Mouse (Mus musculus): ENCODE results near the gene Serpina3a. TPM values are rescaled to one million over a fixed set of nuclear protein-coding genes. Genes with fewer than 3 reads are reported as not detected.

Gene Serpina3a
- polyA plus RNA-seq, 1 experiment from 2014 or later: not detected

- H3K4me2 ChIP-seq: no peak overlapping the region
- H3K27ac ChIP-seq: no peak overlapping the region
- H3K27me3 ChIP-seq: no peaks in the 10 kb centered on the region
- no peak for ATAC-seq
- H3K9me3 ChIP-seq (replicated peaks): no peaks in the 10 kb centered on the region
- no peak overlapping the region for H3K4me3 ChIP-seq
- H3K4me1 ChIP-seq: no peaks in the 10 kb centered on the region
- no peaks in the 10 kb centered on the region for H3K36me3 ChIP-seq (ENCODE audit: poor library complexity, severe bottlenecking)
- WGBS: 84% methylated on average over 2 of the region's 2 CpGs
- H3K9ac ChIP-seq: no peak overlapping the region
Measured at GRCm38 (mm10) chr12:104108507-104108906, 4.0 kb upstream of the Serpina3a start.

GRCm38 (mm10) chr12:104114921-104115579 lies 2.5 kb downstream of the Serpina3a start:
- H3K27me3 ChIP-seq: no peaks in the 10 kb centered on the region
- no peak overlapping the region for H3K9ac ChIP-seq
- no peaks in the 10 kb centered on the region for H3K9me3 ChIP-seq (replicated peaks)
- H3K4me3 ChIP-seq: no peak overlapping the region
- no peaks in the 10 kb centered on the region for H3K36me3 ChIP-seq (ENCODE audit: poor library complexity, severe bottlenecking)
- no peak overlapping the region for H3K4me2 ChIP-seq
- no peaks in the 10 kb centered on the region for H3K4me1 ChIP-seq
- 60% methylated on average over 3 of the region's 3 CpGs for WGBS
- ATAC-seq: no peak
- no peak overlapping the region for H3K27ac ChIP-seq

- 93% methylated on average over 1 of the region's 1 CpGs for WGBS
- Histone ChIP-seq H3K9me3 (replicated peaks) (no peaks in the 10 kb centered on the region), H3K4me1 (no peaks in the 10 kb centered on the region), H3K36me3 (ENCODE audit: poor library complexity, severe bottlenecking) (no peaks in the 10 kb centered on the region), H3K4me3 (no peak overlapping the region), H3K9ac (no peak overlapping the region), H3K27me3 (no peaks in the 10 kb centered on the region), H3K4me2 (no peak overlapping the region), H3K27ac (no peak overlapping the region)
- no peak for ATAC-seq
Measured at GRCm38 (mm10) chr12:104123097-104123496, 10.6 kb downstream of the Serpina3a start.

GRCm38 (mm10) chr12:104123996-104124395 lies 11.5 kb downstream of the Serpina3a start:
- H3K4me1 ChIP-seq: no peaks in the 10 kb centered on the region
- no peak overlapping the region for H3K4me3 ChIP-seq
- no peak overlapping the region for H3K27ac ChIP-seq
- no peak overlapping the region for H3K4me2 ChIP-seq
- H3K9me3 ChIP-seq (replicated peaks): no peaks in the 10 kb centered on the region
- no peak overlapping the region for H3K9ac ChIP-seq
- no peak for ATAC-seq
- H3K27me3 ChIP-seq: no peaks in the 10 kb centered on the region
- H3K36me3 ChIP-seq (ENCODE audit: poor library complexity, severe bottlenecking): no peaks in the 10 kb centered on the region
- 83% methylated on average over 2 of the region's 2 CpGs for WGBS

DNA sequence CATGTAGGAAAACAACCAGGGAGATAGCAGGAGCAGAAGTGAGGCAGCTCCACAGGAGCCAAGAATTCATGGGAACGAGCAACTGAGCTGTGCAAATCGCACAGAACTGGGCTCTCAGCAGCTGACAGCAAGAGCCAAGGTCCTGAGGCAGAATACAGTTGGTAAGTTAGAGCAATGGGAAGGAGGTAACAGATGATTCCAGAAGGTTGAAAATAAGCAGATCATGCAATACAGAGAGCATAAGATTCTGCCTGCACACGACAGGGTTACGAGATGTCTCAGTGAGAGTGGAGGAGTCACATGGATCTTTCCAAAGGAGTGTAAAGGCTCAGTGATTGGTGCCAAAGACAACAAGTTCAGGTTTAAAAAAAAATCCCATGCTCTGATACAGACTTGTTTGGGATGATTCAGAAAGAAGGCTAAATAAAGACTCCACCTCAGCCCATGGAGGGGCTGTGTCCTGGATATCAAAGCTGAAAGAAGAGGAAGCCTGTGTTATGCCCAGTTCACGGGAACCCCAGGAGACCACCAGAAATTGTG lies 12.6 kb downstream of the Serpina3a start:
- Histone ChIP-seq H3K27ac (no peak overlapping the region), H3K9ac (no peak overlapping the region), H3K4me3 (no peak overlapping the region), H3K4me2 (no peak overlapping the region), H3K36me3 (ENCODE audit: poor library complexity, severe bottlenecking) (no peaks in the 10 kb centered on the region), H3K27me3 (no peaks in the 10 kb centered on the region), H3K4me1 (no peaks in the 10 kb centered on the region), H3K9me3 (replicated peaks) (no peaks in the 10 kb centered on the region)
- WGBS: 83% methylated on average over 5 of the region's 5 CpGs
- no peak for ATAC-seq

DNA sequence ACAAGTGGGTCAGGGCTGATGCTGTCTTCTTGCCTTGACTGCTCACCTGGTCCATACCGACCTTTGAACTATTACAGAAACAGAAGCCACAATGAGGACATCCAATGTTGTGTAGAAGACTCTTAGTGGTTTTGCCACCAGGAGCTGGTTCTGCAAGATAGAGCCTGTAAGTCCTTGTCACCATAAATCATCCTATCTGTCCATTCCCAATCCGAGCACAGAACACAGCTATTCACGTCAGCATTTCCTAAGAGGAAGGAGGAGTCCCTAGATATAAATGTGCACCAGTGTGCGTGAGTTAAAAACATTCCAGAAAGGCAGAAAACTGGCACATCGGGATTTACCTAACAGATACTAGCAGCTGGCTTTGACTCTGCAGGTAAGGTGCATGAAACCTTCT lies 15.2 kb downstream of the Serpina3a start, which contains the start of gene Serpina3b:
TSS of gene Serpina3b (plus strand) at position 301 of the 400 bp plus-strand sequence.
- Histone ChIP-seq H3K4me2 (no peak within 1 kb of the TSS), H3K9me3 (replicated peaks) (no peaks in the 10 kb centered on the region), H3K4me3 (no peak within 1 kb of the TSS), H3K27me3 (no peaks in the 10 kb centered on the region), H3K27ac (no peak within 1 kb of the TSS), H3K9ac (no peak within 1 kb of the TSS), H3K4me1 (no peaks in the 10 kb centered on the region), H3K36me3 (ENCODE audit: poor library complexity, severe bottlenecking) (no peaks in the 10 kb centered on the region)
- no peak for ATAC-seq
- WGBS: 84% methylated on average over 5 of the region's 5 CpGs

GRCm38 (mm10) chr12:104131041-104131440 lies 18.5 kb downstream of the Serpina3a start:
- Histone ChIP-seq H3K4me1 (no peaks in the 10 kb centered on the region), H3K27ac (no peak overlapping the region), H3K4me2 (no peak overlapping the region), H3K9me3 (replicated peaks) (no peaks in the 10 kb centered on the region), H3K4me3 (no peak overlapping the region), H3K9ac (no peak overlapping the region), H3K36me3 (ENCODE audit: poor library complexity, severe bottlenecking) (no peaks in the 10 kb centered on the region), H3K27me3 (no peaks in the 10 kb centered on the region)
- no peak for ATAC-seq

- no peaks in the 10 kb centered on the region for H3K4me1 ChIP-seq
- no peaks in the 10 kb centered on the region for H3K36me3 ChIP-seq (ENCODE audit: poor library complexity, severe bottlenecking)
- H3K27me3 ChIP-seq: no peaks in the 10 kb centered on the region
- H3K9me3 ChIP-seq (replicated peaks): no peaks in the 10 kb centered on the region
- no peak overlapping the region for H3K9ac ChIP-seq
- H3K27ac ChIP-seq: no peak overlapping the region
- H3K4me3 ChIP-seq: no peak overlapping the region
- H3K4me2 ChIP-seq: no peak overlapping the region
- no peak for ATAC-seq
- WGBS: 86% methylated on average over 2 of the region's 2 CpGs
Measured at GRCm38 (mm10) chr12:104138216-104138615, 25.7 kb downstream of the Serpina3a start.

- no peaks in the 10 kb centered on the region for H3K4me1 ChIP-seq
- H3K36me3 ChIP-seq (ENCODE audit: poor library complexity, severe bottlenecking): no peaks in the 10 kb centered on the region
- H3K9ac ChIP-seq: no peak overlapping the region
- ATAC-seq: no peak
- H3K27ac ChIP-seq: no peak overlapping the region
- H3K9me3 ChIP-seq (replicated peaks): no peaks in the 10 kb centered on the region
- no peak overlapping the region for H3K4me2 ChIP-seq
- H3K27me3 ChIP-seq: no peaks in the 10 kb centered on the region
- 95% methylated on average over 4 of the region's 4 CpGs for WGBS
- H3K4me3 ChIP-seq: no peak overlapping the region
Measured at GRCm38 (mm10) chr12:104140543-104141103, 28.1 kb downstream of the Serpina3a start.

DNA sequence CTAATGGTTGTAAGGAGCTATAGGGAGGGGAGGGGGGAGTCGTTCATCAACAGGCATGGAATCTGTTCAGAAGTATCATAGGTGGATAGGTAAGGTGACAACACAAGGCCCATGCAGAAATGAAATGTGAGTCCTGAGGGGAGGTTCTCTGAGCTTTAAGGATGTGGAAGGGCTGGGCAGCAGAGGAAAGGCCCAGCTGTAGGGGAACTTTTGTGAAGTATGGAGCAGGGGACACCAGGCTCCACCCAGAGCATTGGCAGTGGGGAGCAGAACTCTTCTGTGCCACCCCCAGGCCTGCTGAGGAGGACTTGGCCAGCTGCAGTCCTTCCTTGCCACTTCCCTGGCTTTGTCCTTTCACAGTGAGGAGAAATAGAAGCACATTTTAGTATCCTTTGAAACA lies 29.0 kb downstream of the Serpina3a start:
- Histone ChIP-seq H3K4me3 (no peak overlapping the region), H3K27me3 (no peaks in the 10 kb centered on the region), H3K9ac (no peak overlapping the region), H3K4me2 (no peak overlapping the region), H3K9me3 (replicated peaks) (no peaks in the 10 kb centered on the region), H3K4me1 (no peaks in the 10 kb centered on the region), H3K36me3 (ENCODE audit: poor library complexity, severe bottlenecking) (no peaks in the 10 kb centered on the region), H3K27ac (no peak overlapping the region)
- ATAC-seq: no peak
- WGBS: 81% methylated on average over 1 of the region's 1 CpGs

GRCm38 (mm10) chr12:104142427-104142826 lies 29.9 kb downstream of the Serpina3a start:
- Histone ChIP-seq H3K9ac (no peak overlapping the region), H3K27me3 (no peaks in the 10 kb centered on the region), H3K36me3 (ENCODE audit: poor library complexity, severe bottlenecking) (no peaks in the 10 kb centered on the region), H3K4me2 (no peak overlapping the region), H3K4me3 (no peak overlapping the region), H3K27ac (no peak overlapping the region), H3K4me1 (no peaks in the 10 kb centered on the region), H3K9me3 (replicated peaks) (no peaks in the 10 kb centered on the region)
- ATAC-seq: no peak
- 60% methylated on average over 1 of the region's 1 CpGs for WGBS

- Histone ChIP-seq H3K4me3 (no peak overlapping the region), H3K36me3 (ENCODE audit: poor library complexity, severe bottlenecking) (no peaks in the 10 kb centered on the region), H3K9ac (no peak overlapping the region), H3K4me1 (no peaks in the 10 kb centered on the region), H3K27ac (no peak overlapping the region), H3K27me3 (no peaks in the 10 kb centered on the region), H3K9me3 (replicated peaks) (no peaks in the 10 kb centered on the region), H3K4me2 (no peak overlapping the region)
- no peak for ATAC-seq
- WGBS: 83% methylated on average over 1 of the region's 1 CpGs
Measured at GRCm38 (mm10) chr12:104143286-104143685, 30.8 kb downstream of the Serpina3a start.

DNA sequence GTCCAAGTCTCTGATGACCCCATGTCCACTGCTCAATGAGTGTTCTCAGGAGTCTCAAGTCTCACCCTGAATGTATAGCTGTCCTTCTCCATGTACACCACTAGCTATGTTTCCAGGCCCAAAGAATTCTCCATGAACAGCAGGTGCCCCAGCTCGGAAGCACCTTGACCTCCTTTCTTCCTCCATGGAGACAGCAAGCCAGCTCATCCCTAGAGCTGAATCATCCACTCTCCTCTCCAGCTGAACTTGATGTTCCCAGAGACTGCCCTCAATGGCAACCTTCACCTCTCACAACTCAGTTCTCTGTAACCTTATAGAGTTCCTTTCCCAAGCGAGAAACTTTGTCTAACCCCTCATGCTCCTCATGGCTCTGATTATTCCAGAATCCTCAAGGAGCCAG lies 33.0 kb downstream of the Serpina3a start:
- Histone ChIP-seq H3K36me3 (ENCODE audit: poor library complexity, severe bottlenecking) (no peaks in the 10 kb centered on the region), H3K4me3 (no peak overlapping the region), H3K4me1 (no peaks in the 10 kb centered on the region), H3K27me3 (no peaks in the 10 kb centered on the region), H3K4me2 (no peak overlapping the region), H3K27ac (no peak overlapping the region), H3K9ac (no peak overlapping the region), H3K9me3 (replicated peaks) (no peaks in the 10 kb centered on the region)
- WGBS: 97% methylated on average over 2 of the region's 2 CpGs
- no peak for ATAC-seq

All from forebrain, embryonic 13.5 days (tissue).